Mouse (Mus musculus) gastrocnemius, postnatal 4 days (tissue): ENCODE measurements around the gene Iqcd. TPM values are rescaled to one million over a fixed set of nuclear protein-coding genes. Genes with fewer than 3 reads are reported as not detected.

Experiments
- DNase-seq, 2 experiments: peaks; one replicate each; pipeline ENCODE4 v3.0.0; 2021 to 2022; ENCODE audit warnings: low spot score in 2 of 2, mixed read lengths in 2 of 2
- long read RNA-seq, 2 experiments: library from polyadenylated mRNA; stranded (forward); transcript quantifications; one replicate each; pipeline ENCODE4 v2.0.0; 2021
- total RNA-seq, 2 experiments: library from RNA; stranded (reverse); gene quantifications; 2 replicates each; pipeline ENCODE4 v1.2.3; 2021

The Iqcd gene
- total RNA-seq = under 1 TPM; 0.16 to 0.37 TPM
- long read RNA-seq, experiment 1 = 0 reads
- long read RNA-seq, experiment 2, partial matches to known transcripts = 0 of 1 reads
- long read RNA-seq, experiment 2, other reads (novel, unspliced or antisense) = 1 of 1 reads

GRCm38 (mm10) chr5:120588569-120589094, at the start of gene Iqcd, which contains the start of gene Tpcn1:
Iqcd (plus strand) TSS chr5:120589016.
Tpcn1 (minus strand) TSS chr5:120588673.
- DNase-seq = peak; percentile 98 to 100

- no peak for DNase-seq
Observed at GRCm38 (mm10) chr5:120548236-120548850, 40.5 kb upstream of the Iqcd start.

DNA sequence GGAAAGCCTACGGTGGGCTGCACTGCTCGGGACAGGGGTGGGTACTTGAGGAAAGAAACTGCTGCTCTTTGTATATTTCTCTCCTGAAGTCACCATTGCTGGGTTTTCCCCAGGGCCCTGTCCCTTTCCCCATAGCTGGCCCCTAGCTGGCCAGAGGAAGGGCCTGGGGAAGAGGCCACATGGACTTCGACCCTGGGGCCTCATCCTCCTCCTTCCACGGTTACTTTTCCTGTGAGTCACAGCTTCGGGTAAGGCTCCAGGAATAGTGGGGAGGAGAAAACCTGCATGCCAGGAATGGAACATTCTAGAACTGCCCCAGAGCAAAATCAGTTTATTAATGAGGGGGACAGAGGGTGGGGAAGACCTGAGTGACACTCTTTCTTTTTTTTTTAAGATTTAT, 38.7 kb upstream of the Iqcd start:
- no peak for DNase-seq

DNA sequence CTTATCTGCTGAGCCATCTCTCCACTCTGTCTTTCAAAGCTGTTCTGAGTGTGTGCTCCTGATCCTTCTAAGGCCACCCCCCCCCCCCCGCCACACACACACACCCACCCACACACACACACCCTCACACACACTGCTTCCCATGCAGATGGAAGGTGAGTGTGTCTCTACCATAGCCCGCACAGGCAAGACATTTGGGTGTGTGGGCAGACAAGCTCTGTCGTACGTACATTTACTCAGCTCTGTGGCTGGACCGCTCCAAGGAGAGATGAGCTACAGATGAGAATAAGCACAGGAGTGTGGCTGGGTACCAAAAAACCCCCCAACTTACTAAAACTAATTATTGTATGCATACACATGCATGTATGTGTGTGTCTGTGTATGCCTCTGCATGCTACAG, 38.1 kb upstream of the Iqcd start:
- no peak for DNase-seq

DNA sequence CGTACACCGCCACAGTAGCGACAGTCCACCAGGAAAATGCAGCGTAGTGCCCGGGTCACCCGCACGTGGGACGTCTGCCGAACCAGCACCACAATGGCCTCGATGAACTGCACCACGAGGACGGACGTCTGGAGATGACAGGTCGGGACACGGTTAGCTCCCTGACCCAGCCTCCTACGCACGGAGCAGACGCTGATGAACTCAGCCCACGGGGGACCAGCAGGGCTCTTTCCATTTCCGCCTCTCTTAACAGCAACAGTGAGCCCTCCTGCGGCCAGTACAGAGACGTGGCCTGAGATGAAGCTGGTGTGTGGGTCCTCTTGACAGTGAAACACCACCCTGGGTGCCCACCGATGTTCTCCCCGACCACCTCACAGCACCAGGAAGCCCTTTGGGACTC, 32.9 kb upstream of the Iqcd start:
- DNase-seq = no peak

DNA sequence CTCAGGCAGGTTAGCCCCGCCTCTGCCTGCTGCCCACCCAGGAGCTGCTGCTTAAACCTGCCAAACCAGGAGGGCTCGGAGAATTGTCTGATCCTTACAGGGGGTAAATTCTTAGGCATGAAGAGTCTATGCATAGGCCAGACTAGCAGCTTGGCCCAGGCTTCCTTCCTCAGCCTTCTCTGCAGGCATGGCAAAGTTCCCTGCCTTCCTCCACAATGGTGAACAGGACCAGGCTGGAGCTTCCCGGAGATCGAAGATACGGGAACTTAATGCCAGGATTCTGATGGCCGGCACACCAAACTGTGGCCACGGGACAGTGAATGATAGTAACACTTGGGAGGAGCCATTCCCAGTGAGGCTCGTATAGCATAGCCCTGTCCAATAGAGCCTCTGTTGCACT, 30.8 kb upstream of the Iqcd start:
- no peak for DNase-seq

DNA sequence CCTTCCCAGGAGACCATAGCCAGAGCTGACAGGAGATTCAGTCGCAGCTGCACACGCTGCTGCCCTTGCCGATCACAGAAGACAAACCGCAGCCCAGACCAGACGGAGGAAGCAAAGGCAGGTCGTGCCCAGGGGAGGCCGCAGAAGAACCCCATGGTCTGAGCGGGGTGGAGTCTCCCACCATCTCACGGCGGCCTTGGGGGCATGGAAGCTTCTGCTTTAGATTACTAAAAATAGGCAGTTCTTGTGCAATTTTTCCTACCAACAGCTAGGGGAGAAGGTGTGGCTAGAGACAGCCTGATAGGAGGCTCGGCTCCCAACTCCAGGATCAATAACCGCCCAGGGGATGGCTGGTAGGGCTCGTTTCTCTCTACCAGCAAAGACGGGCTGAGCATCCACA, 30.1 kb upstream of the Iqcd start:
- no peak for DNase-seq

- no peak for DNase-seq
Observed at GRCm38 (mm10) chr5:120560129-120560615, 28.6 kb upstream of the Iqcd start.

GRCm38 (mm10) chr5:120560616-120561311, 28.1 kb upstream of the Iqcd start:
- DNase-seq = peak; percentile 53 to 85

DNA sequence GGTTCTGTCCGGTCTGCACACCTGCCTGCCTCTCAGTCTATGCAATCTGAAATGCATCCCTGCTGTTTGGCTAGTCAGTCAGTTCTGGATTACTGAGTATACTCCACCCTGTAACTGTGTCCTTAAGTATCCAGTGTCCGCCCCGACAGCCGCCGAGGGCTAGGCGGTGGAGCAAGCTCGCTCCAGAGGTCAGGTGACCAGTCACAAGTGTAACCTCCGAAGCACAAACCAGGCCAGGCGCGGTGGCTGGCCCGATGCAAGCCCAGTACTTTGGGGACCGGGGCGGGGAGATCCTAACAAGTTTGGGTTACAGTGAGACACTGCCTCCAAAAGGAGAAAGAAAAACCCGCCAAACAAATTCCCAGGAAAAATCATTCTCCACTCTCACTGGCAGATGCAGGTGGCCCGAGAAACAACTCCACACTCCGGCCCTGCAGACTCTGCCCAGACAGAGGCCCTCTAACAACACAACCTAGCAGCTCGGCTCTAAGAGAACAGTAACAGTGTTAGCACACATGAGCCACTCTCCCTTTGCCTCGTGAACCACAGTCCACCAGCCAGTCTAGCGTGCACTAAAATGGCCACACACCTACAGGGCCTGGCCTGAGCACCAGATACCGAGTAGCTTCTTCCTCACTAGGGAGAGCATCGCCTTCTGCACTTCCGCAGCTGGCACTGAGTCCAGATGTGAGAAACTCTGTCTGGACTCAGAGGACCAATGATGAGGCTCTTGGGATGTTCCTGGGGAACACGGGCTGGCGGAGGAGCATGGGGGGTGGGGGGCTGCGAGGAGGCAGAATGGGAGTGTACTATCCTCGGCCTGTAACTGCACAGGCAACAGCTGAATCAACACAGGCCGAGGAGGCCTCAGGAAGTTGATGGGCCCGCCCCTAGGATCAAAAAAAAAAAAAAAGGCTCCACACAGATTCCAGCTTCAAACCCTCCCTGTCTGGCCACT, 25.6 kb upstream of the Iqcd start:
- peak; percentile 62 to 78 for DNase-seq

GRCm38 (mm10) chr5:120563914-120564311, 24.9 kb upstream of the Iqcd start:
- DNase-seq = no peak

DNA sequence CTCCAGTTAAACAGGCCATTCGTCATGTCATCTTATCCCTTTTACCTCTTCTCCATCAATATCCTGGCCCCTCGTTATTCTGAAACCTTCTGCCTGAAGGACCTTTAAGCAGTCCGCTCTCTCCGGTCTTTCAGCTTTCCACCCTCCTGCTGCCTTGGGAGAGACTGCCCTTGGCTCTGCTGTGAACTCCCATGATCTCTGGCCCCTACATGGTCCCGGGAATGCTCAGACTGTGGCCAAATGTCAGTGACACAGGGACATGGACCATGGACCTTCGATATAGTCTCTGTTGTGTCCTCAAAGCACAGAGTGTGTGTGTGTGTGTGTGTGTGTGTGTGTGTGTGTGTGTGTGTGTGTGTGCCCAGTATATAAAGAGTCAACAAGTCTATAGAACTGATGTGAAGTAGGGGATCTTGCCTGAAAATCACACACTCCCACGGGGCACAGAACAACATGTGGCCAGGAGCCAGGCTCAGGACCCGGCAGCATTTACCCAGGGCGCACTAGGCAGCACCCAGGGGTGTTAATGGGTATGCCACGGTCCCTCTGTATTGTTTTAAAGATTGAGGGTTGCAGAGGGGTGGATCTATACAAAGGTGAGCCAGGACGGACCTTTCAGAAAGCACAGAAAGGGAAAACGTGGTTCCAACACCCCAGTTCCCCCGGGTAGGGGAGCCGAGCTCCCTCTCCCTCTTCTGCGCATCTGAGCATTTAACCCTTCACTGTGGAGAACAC, 23.5 kb upstream of the Iqcd start:
- DNase-seq = no peak

GRCm38 (mm10) chr5:120566101-120566500, 22.7 kb upstream of the Iqcd start:
- no peak for DNase-seq

GRCm38 (mm10) chr5:120566681-120567252, 22.0 kb upstream of the Iqcd start:
- no peak for DNase-seq

DNA sequence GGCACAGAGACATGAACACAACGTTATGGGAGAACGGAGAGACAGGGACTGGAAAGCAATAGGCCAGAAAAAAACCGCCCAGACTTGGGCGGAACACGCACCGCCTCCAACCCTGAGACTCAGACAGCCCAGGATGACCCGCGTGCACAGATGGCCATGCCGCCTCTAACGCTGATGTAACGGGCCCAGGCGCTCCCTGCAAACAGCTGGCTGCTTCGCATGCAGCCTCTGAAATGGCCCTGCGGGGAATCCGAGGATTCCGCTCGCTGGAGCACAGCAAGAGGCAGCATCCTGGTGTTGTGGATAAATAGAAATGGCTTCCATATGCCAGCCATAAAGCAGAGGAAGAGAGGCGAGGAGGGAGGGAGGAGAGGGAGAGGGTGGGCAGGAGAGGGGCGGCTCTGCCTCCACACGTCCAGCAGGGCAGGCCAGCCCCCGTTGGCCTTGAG, 21.5 kb upstream of the Iqcd start:
- DNase-seq = peak; percentile 60 to 84

DNA sequence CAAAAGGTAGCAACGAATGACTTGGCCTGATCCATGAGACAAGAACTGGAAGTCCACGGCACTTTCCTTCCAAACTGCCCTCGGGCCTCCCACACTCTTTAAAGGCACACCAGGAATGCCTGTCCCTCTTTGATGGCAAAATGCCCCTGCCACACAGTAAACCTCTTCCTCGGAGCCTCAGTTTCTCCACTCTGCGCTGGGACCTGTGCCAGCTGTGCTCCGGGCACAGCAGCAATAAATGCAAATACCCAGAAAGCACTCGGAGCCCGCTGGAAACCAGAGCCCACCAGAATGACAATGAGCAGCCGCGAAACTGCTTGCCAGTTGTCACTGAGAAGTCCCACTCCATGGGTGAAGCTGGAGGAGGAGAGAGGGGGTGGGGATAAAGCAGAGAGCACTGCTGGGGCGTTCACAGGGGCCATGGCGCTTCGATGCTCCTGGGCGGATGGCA, 21.0 kb upstream of the Iqcd start:
- no peak for DNase-seq

- no peak for DNase-seq
Observed at GRCm38 (mm10) chr5:120568336-120568768, 20.5 kb upstream of the Iqcd start.

DNA sequence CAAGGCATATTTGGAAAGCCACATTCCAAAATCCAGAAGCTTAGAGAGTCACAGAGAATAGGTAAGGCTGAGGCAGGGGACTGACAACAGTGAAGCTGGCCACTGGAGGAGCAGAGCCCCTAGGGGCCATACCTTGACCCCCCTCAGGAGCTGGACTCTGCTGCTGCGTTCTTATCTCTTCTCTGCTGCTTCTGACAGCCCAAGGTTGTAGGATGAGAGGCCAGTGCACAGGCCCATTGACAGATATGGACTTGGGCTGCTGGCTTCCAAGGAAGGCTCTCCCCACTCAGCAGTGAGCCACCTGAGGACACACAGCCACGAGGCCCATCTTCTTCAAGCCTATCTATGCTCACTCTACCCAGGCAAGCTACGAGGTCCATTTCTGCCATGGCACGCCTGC, 19.9 kb upstream of the Iqcd start:
- no peak for DNase-seq

DNA sequence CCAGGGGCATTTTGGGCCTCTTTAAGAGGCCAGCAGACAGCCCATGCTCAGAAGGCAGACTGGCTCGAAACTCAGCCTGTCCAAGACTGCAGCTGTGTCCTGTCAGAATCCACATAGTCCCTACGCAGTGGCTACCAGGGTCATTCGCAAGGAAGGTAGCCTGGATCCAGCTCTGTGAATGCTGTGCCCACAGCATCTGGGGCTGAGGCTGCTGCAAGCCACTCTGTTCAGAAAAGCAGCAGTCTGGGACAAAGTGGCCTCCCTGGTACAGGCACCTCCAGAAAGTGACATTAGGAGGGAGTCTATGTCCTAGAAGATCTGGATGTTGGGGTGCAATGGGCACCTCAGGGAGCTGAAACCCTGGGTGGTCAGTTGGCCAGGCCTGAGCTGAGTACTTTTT, 19.0 kb upstream of the Iqcd start:
- DNase-seq = no peak
